Mouse (Mus musculus): Measurements from ENCODE around the gene Slc6a9. TPM values are rescaled to one million over a fixed set of nuclear protein-coding genes. Genes with fewer than 3 reads are reported as not detected.

Gene Slc6a9
- 0.29 to 0.38 TPM in 2 of 4 replicates, not detected in the others for total RNA-seq (2023)

GRCm38 (mm10) chr4:117834457-117834844 lies at the start of gene Slc6a9:
TSS of gene Slc6a9 (plus strand) at chr4:117834506.

GRCm38 (mm10) chr4:117872471-117872886 lies 38.2 kb downstream of the Slc6a9 start, which contains the start of gene Ccdc24:
TSS of gene Ccdc24 (minus strand) at chr4:117872557.

GRCm38 (mm10) chr4:117882701-117883691 lies 48.7 kb downstream of the Slc6a9 start, which contains the start of gene B4galt2:
TSS of gene B4galt2 (minus strand) at chr4:117883487.

GRCm38 (mm10) chr4:117887133-117887532 lies 52.8 kb downstream of the Slc6a9 start, which contains the start of gene Atp6v0b:
TSS of gene Atp6v0b (minus strand) at chr4:117887333.

GRCm38 (mm10) chr4:117891738-117892161 lies 57.4 kb downstream of the Slc6a9 start, which contains the start of gene Dph2:
TSS of gene Dph2 (minus strand) at chr4:117892032.

GRCm38 (mm10) chr4:117914591-117915442 lies 80.5 kb downstream of the Slc6a9 start, which contains the start of gene Ipo13:
TSS of gene Ipo13 (minus strand) at chr4:117914999.

Other genes starting within 250 kb of the Slc6a9 start
- gene Dmap1, start 152.2 kb upstream of the Slc6a9 start, total RNA-seq (2023), result 26.2 to 32.5 TPM (median 30.3 TPM) in 4 replicates
- gene Gm12845, start 110.1 kb upstream of the Slc6a9 start, total RNA-seq (2023), result not detected in 4 replicates
- gene Klf17, start 68.9 kb upstream of the Slc6a9 start, total RNA-seq (2023), result not detected in 4 replicates
- not detected in 4 replicates for gene Ccdc24, start 38.1 kb downstream of the Slc6a9 start, total RNA-seq (2023)
- gene B4galt2, start 49.0 kb downstream of the Slc6a9 start, total RNA-seq (2023), result 0.82 to 2.5 TPM (median 1.0 TPM) in 3 of 4 replicates, not detected in the other
- gene Atp6v0b, start 52.8 kb downstream of the Slc6a9 start, total RNA-seq (2023), result 234 to 261 TPM (median 254 TPM) in 4 replicates
- 11.5 to 17.1 TPM (median 15.1 TPM) in 4 replicates for gene Dph2, start 57.5 kb downstream of the Slc6a9 start, total RNA-seq (2023)
- gene Ipo13, start 80.5 kb downstream of the Slc6a9 start, total RNA-seq (2023), result 48.5 to 63.6 TPM (median 56.5 TPM) in 4 replicates
- 0.27 to 0.60 TPM (median 0.33 TPM) in 4 replicates for gene Artn, start 95.3 kb downstream of the Slc6a9 start, total RNA-seq (2023)